Mouse (Mus musculus): Measurements from ENCODE around the gene Cyth1.

The Cyth1 gene

GRCm38 (mm10) chr11:118147877-118148637 is 100.3 kb downstream of the Cyth1 start:
- peak; percentile 18 for DNase-seq

- peak; percentile 6 for DNase-seq
These were observed 101.9 kb downstream of the Cyth1 start for GRCm38 (mm10) chr11:118146446-118146845.

- peak; percentile 91 for DNase-seq
These were observed 102.5 kb downstream of the Cyth1 start for GRCm38 (mm10) chr11:118145771-118146351.

- no peak for DNase-seq
These were observed 103.3 kb downstream of the Cyth1 start for GRCm38 (mm10) chr11:118145092-118145491.

- DNase-seq: no peak
These were observed 104.7 kb downstream of the Cyth1 start for GRCm38 (mm10) chr11:118143731-118144130.

GRCm38 (mm10) chr11:118142547-118143165 is 105.7 kb downstream of the Cyth1 start:
- DNase-seq: no peak

GRCm38 (mm10) chr11:118140771-118141565 is 107.4 kb downstream of the Cyth1 start:
- no peak for DNase-seq

GRCm38 (mm10) chr11:118138347-118138746 is 110.0 kb downstream of the Cyth1 start:
- no peak for DNase-seq

GRCm38 (mm10) chr11:118136172-118136632 is 112.2 kb downstream of the Cyth1 start:
- DNase-seq: no peak

- peak; percentile 29 for DNase-seq
These were observed 113.1 kb downstream of the Cyth1 start for GRCm38 (mm10) chr11:118135271-118135670.

- DNase-seq: no peak
These were observed 114.6 kb downstream of the Cyth1 start for GRCm38 (mm10) chr11:118133752-118134169.

- DNase-seq: no peak
These were observed 115.2 kb downstream of the Cyth1 start for GRCm38 (mm10) chr11:118133133-118133751.

- DNase-seq: peak; percentile 20
These were observed 116.3 kb downstream of the Cyth1 start for GRCm38 (mm10) chr11:118132136-118132535.

GRCm38 (mm10) chr11:118130534-118130933 is 117.9 kb downstream of the Cyth1 start, which contains the start of gene Dnah17:
TSS of gene Dnah17 (minus strand) at chr11:118130634.
- DNase-seq: no peak

- DNase-seq: no peak
These were observed 118.6 kb downstream of the Cyth1 start for GRCm38 (mm10) chr11:118129812-118130211.

GRCm38 (mm10) chr11:118121592-118121991 is 126.8 kb downstream of the Cyth1 start:
- no peak for DNase-seq

- no peak for DNase-seq
These were observed 129.6 kb downstream of the Cyth1 start for GRCm38 (mm10) chr11:118118777-118119176.

- no peak for DNase-seq
These were observed 133.7 kb downstream of the Cyth1 start for GRCm38 (mm10) chr11:118114581-118115110.

GRCm38 (mm10) chr11:118113516-118114205 is 134.7 kb downstream of the Cyth1 start:
- DNase-seq: no peak

- DNase-seq: peak; percentile 93
These were observed 144.4 kb downstream of the Cyth1 start for GRCm38 (mm10) chr11:118104001-118104400.

- DNase-seq: no peak
These were observed 145.0 kb downstream of the Cyth1 start for GRCm38 (mm10) chr11:118103383-118103782.

Measured in lung, postnatal 36 days (tissue).